Mouse (Mus musculus): ENCODE data around the gene Cdc42ep1. TPM values are rescaled to one million over a fixed set of nuclear protein-coding genes. Genes with fewer than 3 reads are reported as not detected.

Cdc42ep1 gene
- polyA plus RNA-seq, 1 experiment from 2014 or later, result not detected

GRCm38 (mm10) chr15:78850059-78850824 lies 7.8 kb downstream of the Cdc42ep1 start:
- WGBS (ENCODE audit: missing documents), result 80% methylated on average over 14 of the region's 15 CpGs
- Histone ChIP-seq H3K27ac (no peak overlapping the region), H3K36me3 (ENCODE audit: inconsistent target) (no peaks in the 10 kb centered on the region), H3K79me2 (ENCODE audit: inconsistent target) (no peaks in the 10 kb centered on the region), H3K4me3 (ENCODE audit: inconsistent target) (no peak overlapping the region)

DNA sequence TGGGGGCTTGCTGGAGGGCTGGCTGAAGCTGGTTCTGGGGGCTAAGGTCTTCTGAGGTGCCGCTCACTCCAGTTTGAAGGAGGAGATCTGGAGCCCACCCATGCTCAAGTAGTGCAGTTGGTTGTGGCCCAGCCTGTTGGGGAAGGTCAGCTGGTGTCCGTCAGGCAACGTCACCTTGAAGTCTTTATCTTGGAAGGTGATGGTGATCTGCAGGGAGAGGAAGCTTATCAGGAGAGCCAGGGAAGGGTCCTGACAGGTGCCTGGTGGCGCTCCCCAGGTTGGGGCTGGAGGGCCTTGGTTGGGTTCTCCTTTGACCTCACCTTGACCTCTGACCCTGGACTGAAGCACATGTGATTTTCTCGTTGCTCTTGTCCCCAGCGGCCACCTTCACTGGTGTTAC lies 8.5 kb downstream of the Cdc42ep1 start:
- 78% methylated on average over 6 of the region's 6 CpGs for WGBS (ENCODE audit: missing documents)
- no peak overlapping the region for H3K4me3 ChIP-seq (ENCODE audit: inconsistent target)
- H3K79me2 ChIP-seq (ENCODE audit: inconsistent target), result no peaks in the 10 kb centered on the region
- no peak overlapping the region for H3K27ac ChIP-seq
- no peaks in the 10 kb centered on the region for H3K36me3 ChIP-seq (ENCODE audit: inconsistent target)

DNA sequence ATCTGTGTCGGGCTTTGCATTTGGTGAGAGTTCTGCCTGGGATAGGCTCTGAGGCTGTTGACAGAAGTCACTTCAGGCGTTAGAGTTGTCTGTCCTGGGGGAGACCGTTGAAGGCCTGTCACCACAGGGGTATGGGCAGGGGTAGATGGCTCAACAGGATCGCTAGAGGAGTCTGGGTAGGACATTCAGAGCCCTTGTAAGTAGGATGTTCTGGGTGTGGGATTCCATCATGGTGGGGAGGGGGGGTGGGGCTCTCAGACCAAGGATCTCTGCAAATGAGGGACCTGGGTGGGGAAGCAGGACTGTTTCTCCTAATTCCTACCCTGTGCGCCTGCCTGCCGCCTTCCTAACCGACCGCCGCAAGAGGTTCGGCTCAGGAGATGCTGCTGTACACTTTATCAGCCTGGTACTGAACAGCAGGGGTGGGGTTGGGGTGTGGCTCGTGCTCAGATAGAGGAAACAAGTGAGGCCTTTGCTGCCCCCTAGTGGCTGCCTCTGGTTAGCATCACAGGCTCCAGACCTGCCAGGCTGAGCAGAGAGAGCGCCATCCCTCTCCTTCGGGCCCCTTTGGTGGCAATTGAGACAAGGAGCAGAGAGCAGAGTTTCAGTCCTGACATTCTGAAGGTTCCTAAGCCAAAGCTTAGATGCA lies 9.2 kb downstream of the Cdc42ep1 start:
- WGBS (ENCODE audit: missing documents), result 19% methylated on average over 13 of the region's 13 CpGs
- Histone ChIP-seq H3K79me2 (ENCODE audit: inconsistent target) (no peaks in the 10 kb centered on the region), H3K27ac (no peak overlapping the region), H3K36me3 (ENCODE audit: inconsistent target) (no peaks in the 10 kb centered on the region), H3K4me3 (ENCODE audit: inconsistent target) (no peak overlapping the region)

DNA sequence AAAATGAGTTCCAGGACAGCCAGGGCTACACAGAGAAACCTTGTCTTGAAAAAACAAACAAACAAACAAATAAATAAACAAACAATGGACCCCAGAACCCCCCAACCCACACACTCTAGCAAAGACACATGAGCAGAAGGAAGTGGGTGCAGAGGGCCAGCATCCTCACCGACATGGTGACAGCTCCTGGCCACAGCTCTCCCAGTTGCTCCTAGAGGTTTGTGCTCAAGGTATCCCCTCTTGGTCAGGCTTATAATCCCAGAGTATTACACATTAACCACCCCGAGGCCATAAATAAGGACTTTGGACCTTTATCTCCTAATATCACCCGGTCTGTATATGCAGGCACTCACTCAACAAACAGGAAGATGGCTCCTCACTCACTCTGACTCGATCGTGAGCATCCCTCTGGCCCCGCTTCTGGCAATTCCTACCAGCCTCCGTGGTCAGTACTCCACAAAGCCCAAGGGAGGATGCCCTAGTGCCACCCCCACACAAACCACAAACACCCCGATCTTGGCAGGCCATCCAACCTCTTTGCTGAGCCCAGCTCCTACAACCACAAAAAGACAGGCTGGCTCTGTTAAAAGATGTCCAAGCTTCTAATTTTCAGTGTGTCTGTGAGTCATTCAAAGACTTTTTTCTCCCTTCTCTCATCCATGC lies 13.0 kb downstream of the Cdc42ep1 start, which contains the start of gene Lgals2:
TSS of gene Lgals2 (minus strand) at position 227 of the 663 bp plus-strand sequence.
- no peak within 1 kb of the TSS for H3K27ac ChIP-seq
- no peak within 1 kb of the TSS for H3K4me3 ChIP-seq (ENCODE audit: inconsistent target)
- WGBS (ENCODE audit: missing documents), result 40% methylated on average over 8 of the region's 8 CpGs
- H3K36me3 ChIP-seq (ENCODE audit: inconsistent target), result no peaks in the 10 kb centered on the region
- H3K79me2 ChIP-seq (ENCODE audit: inconsistent target), result no peaks in the 10 kb centered on the region

DNA sequence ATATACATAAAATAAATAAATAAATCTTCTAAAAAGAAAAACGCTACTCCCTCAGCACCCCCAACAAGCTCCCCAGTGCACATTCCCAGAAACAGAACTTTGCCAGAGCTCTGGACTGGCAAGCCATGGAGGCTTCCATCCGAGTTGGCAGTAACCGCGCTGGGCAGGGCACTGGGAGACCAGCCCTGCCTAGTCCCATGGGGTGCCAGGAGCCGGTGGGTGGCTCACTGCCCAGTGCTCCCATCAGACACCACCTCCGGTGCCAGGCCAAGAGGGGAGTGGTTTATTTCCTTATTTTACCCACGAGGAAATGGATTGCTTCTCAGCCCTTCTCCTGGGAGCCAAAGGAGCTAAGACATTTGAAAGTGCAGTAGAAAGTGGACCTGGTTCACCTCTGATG lies 14.6 kb downstream of the Cdc42ep1 start:
- 71% methylated on average over 7 of the region's 7 CpGs for WGBS (ENCODE audit: missing documents)
- no peak overlapping the region for H3K27ac ChIP-seq
- no peak overlapping the region for H3K4me3 ChIP-seq (ENCODE audit: inconsistent target)
- H3K79me2 ChIP-seq (ENCODE audit: inconsistent target), result no peaks in the 10 kb centered on the region
- H3K36me3 ChIP-seq (ENCODE audit: inconsistent target), result no peaks in the 10 kb centered on the region

- Histone ChIP-seq H3K79me2 (ENCODE audit: inconsistent target) (no peaks in the 10 kb centered on the region), H3K4me3 (ENCODE audit: inconsistent target) (no peak overlapping the region), H3K27ac (no peak overlapping the region), H3K36me3 (ENCODE audit: inconsistent target) (no peaks in the 10 kb centered on the region)
- 84% methylated on average over 4 of the region's 4 CpGs for WGBS (ENCODE audit: missing documents)
Measured at GRCm38 (mm10) chr15:78859311-78859710, 16.9 kb downstream of the Cdc42ep1 start.

GRCm38 (mm10) chr15:78859714-78860113 lies 17.3 kb downstream of the Cdc42ep1 start:
- Histone ChIP-seq H3K27ac (no peak overlapping the region), H3K4me3 (ENCODE audit: inconsistent target) (no peak overlapping the region)
- 46% methylated on average over 6 of the region's 6 CpGs for WGBS (ENCODE audit: missing documents)

DNA sequence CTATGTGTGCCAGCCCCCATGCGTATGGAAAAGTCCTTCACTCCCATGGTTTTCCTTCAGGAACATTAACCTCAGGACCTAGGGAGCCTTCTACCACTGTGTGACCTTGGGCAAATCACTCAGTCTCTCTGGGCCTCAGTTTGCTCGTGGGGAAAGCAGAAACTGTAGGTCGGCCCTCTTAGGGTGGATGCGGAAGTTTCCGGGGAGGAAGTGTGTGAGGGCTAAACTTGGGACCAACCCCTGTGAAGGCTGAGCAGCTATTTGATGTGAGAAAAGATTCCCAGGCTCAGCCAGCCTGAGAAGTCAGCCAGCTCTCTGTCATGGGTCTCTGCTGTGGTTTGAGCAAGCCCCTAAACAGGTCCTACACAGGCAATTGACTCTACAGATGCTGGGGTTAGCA lies 19.9 kb downstream of the Cdc42ep1 start:
- no peaks in the 10 kb centered on the region for H3K36me3 ChIP-seq (ENCODE audit: inconsistent target)
- H3K79me2 ChIP-seq (ENCODE audit: inconsistent target), result no peaks in the 10 kb centered on the region
- H3K27ac ChIP-seq, result no peak overlapping the region
- WGBS (ENCODE audit: missing documents), result 41% methylated on average over 5 of the region's 5 CpGs
- no peak overlapping the region for H3K4me3 ChIP-seq (ENCODE audit: inconsistent target)

More at GRCm38 (mm10) chr15:78859714-78860113, 17.3 kb downstream of the Cdc42ep1 start:
- Histone ChIP-seq H3K79me2 (ENCODE audit: inconsistent target) (no peaks in the 10 kb centered on the region), H3K36me3 (ENCODE audit: inconsistent target) (no peaks in the 10 kb centered on the region)

GRCm38 (mm10) chr15:78863154-78863553 lies 20.7 kb downstream of the Cdc42ep1 start:
- H3K27ac ChIP-seq, result peak overlapping the region; percentile 52; the same call in 1 of the 2 replicates
- no peak overlapping the region for H3K4me3 ChIP-seq (ENCODE audit: inconsistent target)
- 84% methylated on average over 2 of the region's 2 CpGs for WGBS (ENCODE audit: missing documents)
- H3K79me2 ChIP-seq (ENCODE audit: inconsistent target), result no peaks in the 10 kb centered on the region
- H3K36me3 ChIP-seq (ENCODE audit: inconsistent target), result no peaks in the 10 kb centered on the region

DNA sequence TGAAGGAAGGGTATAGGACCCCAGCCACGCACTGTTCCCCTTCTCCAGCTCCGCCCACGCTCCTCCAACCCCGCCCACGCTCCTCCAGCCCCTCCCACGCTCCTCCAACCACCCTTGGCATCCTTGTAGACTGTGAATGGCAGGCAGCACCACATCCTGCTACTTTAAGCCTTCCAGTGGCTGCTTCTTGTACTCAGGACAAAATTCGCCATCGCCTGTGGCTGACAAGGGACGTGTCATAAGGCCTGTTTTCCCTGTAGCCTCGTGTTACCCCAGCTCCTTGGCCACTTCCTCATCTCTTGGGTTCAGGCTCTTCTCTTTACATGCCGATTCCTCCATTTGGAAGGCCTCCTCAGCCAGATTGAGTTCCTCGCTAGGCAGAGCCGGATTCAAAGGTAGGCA lies 21.4 kb downstream of the Cdc42ep1 start:
- peak overlapping the region; percentile 0; the same call in 1 of the 2 replicates for H3K4me3 ChIP-seq (ENCODE audit: inconsistent target)
- peak overlapping the region; percentile 52 for H3K27ac ChIP-seq
- no peaks in the 10 kb centered on the region for H3K36me3 ChIP-seq (ENCODE audit: inconsistent target)
- 29% methylated on average over 13 of the region's 13 CpGs for WGBS (ENCODE audit: missing documents)
- no peaks in the 10 kb centered on the region for H3K79me2 ChIP-seq (ENCODE audit: inconsistent target)

- H3K79me2 ChIP-seq (ENCODE audit: inconsistent target), result no peaks in the 10 kb centered on the region
- H3K27ac ChIP-seq, result no peak overlapping the region
- H3K4me3 ChIP-seq (ENCODE audit: inconsistent target), result no peak overlapping the region
- H3K36me3 ChIP-seq (ENCODE audit: inconsistent target), result no peaks in the 10 kb centered on the region
- WGBS (ENCODE audit: missing documents), result 91% methylated on average over 9 of the region's 9 CpGs
Measured at GRCm38 (mm10) chr15:78868398-78868797, 26.0 kb downstream of the Cdc42ep1 start.

DNA sequence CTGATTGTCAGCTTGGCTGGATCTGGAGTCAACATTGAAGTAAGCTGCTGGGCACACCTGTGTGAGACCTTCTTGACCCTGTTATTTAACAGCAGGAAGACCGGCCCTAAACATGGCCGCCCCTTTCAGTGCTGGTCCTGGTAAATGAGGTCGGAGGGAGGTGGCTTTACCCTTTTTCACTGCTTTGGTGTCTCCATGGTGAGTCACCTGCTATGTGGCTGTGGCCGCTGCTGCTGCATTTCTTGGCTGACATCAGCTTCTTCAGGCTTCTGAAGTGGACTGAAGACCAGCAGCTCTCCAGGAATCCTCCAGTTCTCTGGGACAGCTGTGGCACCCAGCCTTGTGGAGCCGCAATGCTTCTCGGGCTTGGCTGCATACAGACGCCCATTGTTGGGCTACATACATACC lies 26.4 kb downstream of the Cdc42ep1 start:
- 88% methylated on average over 7 of the region's 7 CpGs for WGBS (ENCODE audit: missing documents)
- H3K27ac ChIP-seq, result no peak overlapping the region
- no peaks in the 10 kb centered on the region for H3K79me2 ChIP-seq (ENCODE audit: inconsistent target)
- no peaks in the 10 kb centered on the region for H3K36me3 ChIP-seq (ENCODE audit: inconsistent target)
- no peak overlapping the region for H3K4me3 ChIP-seq (ENCODE audit: inconsistent target)

DNA sequence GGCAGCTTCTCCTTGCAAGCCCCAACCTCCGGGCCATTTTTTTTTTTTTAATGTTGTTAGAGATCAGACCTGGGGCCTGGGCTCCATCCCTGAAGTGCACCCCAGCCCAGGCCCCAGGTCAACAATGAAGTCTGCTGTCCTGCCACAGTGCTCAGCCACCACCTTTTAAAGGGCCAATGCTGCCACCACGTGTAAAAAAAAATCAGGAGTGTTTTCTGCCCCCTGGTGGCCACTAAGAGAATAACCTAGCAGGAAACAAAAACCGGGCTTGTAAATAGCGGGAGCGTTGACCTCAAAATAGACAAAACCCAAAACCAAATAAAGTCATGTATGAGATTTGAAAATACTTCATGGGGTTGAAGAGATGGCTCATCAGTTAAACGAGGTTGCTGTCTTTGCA lies 27.4 kb downstream of the Cdc42ep1 start:
- H3K4me3 ChIP-seq (ENCODE audit: inconsistent target), result no peak overlapping the region
- 8% methylated on average over 5 of the region's 6 CpGs for WGBS (ENCODE audit: missing documents)
- no peaks in the 10 kb centered on the region for H3K36me3 ChIP-seq (ENCODE audit: inconsistent target)
- no peak overlapping the region for H3K27ac ChIP-seq
- no peaks in the 10 kb centered on the region for H3K79me2 ChIP-seq (ENCODE audit: inconsistent target)

GRCm38 (mm10) chr15:78872021-78872608 lies 29.7 kb downstream of the Cdc42ep1 start:
- 74% methylated on average over 5 of the region's 5 CpGs for WGBS (ENCODE audit: missing documents)
- Histone ChIP-seq H3K36me3 (ENCODE audit: inconsistent target) (no peaks in the 10 kb centered on the region), H3K4me3 (ENCODE audit: inconsistent target) (no peak overlapping the region), H3K27ac (no peak overlapping the region), H3K79me2 (ENCODE audit: inconsistent target) (no peaks in the 10 kb centered on the region)

All from macrophage (primary cell).